Mouse (Mus musculus) embryonic fibroblast, embryonic 13.5 days (primary cell): ENCODE results near the gene Cacnb3. TPM values are rescaled to one million over a fixed set of nuclear protein-coding genes. Genes with fewer than 3 reads are reported as not detected.

Experiments
- H3K27ac ChIP-seq: 2 replicates; pipeline ENCODE4 v1.5.1; 2012; ENCODE audit warnings: low read length, control low read depth, inconsistent platforms; ENCODE audit not compliant: insufficient read depth
- H3K4me1 ChIP-seq: 2 replicates; pipeline ENCODE4 v1.6.1; 2011; ENCODE audit warnings: low read length; ENCODE audit not compliant: control insufficient read depth, insufficient read depth
- H3K4me3 ChIP-seq: 2 replicates; pipeline ENCODE4 v1.5.1; 2011; ENCODE audit warnings: mild to moderate bottlenecking, control low read depth, low read length; ENCODE audit not compliant: insufficient read depth
- CTCF ChIP-seq: IDR thresholded peaks from 2 replicates; pipeline ENCODE4 v1.5.1; 2011; ENCODE audit warnings: mild to moderate bottlenecking, control low read depth, low read length, moderate library complexity, borderline replicate concordance; ENCODE audit not compliant: insufficient read depth
- POLR2A ChIP-seq: IDR thresholded peaks from 2 replicates; pipeline ENCODE4 v1.6.1; 2011; ENCODE audit warnings: low read depth, mild to moderate bottlenecking, control low read depth, low read length, moderate library complexity
- polyA plus RNA-seq: library from polyadenylated mRNA; stranded (reverse); fragments of >200 nt; gene quantifications from 2 replicates; pipeline ENCODE4 v1.2.4, GENCODE M21; 2011; ENCODE audit warnings: low read depth; ENCODE audit not compliant: missing spikeins, insufficient read length

The Cacnb3 gene
- polyA plus RNA-seq, 1 experiment, result 40.5 TPM

- Histone ChIP-seq H3K4me3 (peak overlapping the region; percentile 50), H3K4me1 (no peaks in the 10 kb centered on the region; the same call in 1 of the 2 replicates), H3K27ac (no peak overlapping the region)
- TF ChIP-seq CTCF (no peak), POLR2A (no peak)
These were observed 2.3 kb downstream of the Cacnb3 start for GRCm38 (mm10) chr15:98632921-98633320.

DNA sequence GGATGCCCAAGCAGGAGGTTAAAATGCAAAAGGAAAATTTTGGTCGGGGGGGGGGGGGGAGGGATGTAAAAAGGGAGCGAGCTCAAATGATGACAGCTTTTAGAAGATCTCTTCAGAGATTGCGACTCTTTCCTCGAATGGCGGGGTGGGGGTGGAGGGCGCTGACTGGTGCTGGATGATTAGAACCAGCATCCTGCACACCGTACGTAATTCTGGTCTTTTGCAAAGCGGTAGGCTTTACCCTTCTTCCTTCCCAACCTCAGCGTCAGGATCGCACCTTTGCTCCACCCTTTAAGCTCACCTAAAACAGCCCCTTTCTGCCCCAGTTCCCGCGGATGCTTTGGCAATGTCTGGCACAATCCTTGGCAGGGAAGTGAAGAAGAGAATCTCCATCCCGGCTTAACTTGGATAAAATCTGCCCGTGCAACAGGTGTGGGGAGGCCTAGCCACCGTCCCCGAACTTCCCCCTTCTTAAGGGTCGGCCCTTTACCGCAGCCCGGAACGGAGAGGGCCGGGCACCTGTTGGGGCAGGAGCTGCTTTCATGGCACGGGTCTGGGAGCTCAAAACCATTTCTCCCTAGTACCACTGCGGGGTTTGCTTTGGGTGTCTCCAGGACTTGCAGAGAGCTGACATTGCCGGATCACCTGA is 3.3 kb downstream of the Cacnb3 start:
- no peak overlapping the region for H3K27ac ChIP-seq
- no peaks in the 10 kb centered on the region; the same call in 1 of the 2 replicates for H3K4me1 ChIP-seq
- TF ChIP-seq CTCF, result no peak
- no peak for TF ChIP-seq POLR2A
- peak overlapping the region; percentile 60 for H3K4me3 ChIP-seq

- TF ChIP-seq CTCF (no peak), POLR2A (peak; percentile 74)
- peak overlapping the region; percentile 60 for H3K4me3 ChIP-seq
- no peak overlapping the region for H3K27ac ChIP-seq
- no peaks in the 10 kb centered on the region; the same call in 1 of the 2 replicates for H3K4me1 ChIP-seq
These were observed 4.0 kb downstream of the Cacnb3 start for GRCm38 (mm10) chr15:98634541-98635081.

- Histone ChIP-seq H3K4me3 (peak overlapping the region; percentile 77), H3K4me1 (no peaks in the 10 kb centered on the region; the same call in 1 of the 2 replicates), H3K27ac (no peak overlapping the region)
- TF ChIP-seq CTCF, result no peak
These were observed 4.7 kb downstream of the Cacnb3 start for GRCm38 (mm10) chr15:98635291-98635841.

- no peak overlapping the region for H3K4me3 ChIP-seq
These were observed 5.9 kb downstream of the Cacnb3 start for GRCm38 (mm10) chr15:98636517-98636916.

DNA sequence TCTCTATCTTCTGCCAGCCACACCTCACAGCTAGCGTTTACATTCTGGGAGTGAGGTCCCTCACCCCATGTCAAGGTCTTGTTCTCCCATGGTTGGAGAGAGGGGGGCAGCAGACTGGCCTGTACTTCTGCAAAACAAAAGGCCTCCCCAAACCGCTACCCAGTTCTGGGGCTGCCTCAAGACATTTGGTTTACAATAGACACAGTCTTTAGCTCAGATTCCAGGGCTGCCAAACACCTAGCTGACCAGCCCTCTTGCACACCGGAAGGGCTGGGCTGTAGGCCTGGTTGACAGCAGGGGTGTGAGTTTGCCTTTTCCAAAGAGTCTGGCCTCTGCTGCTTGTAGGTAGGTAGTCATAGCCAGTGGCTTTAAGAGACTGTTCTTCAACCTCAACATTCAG is 6.5 kb downstream of the Cacnb3 start:
- TF ChIP-seq POLR2A (no peak), CTCF (no peak)
- no peaks in the 10 kb centered on the region; the same call in 1 of the 2 replicates for H3K4me1 ChIP-seq
- no peak overlapping the region for H3K4me3 ChIP-seq
- H3K27ac ChIP-seq, result no peak overlapping the region

More at GRCm38 (mm10) chr15:98636517-98636916, 5.9 kb downstream of the Cacnb3 start:
- Histone ChIP-seq H3K4me1 (no peaks in the 10 kb centered on the region; the same call in 1 of the 2 replicates), H3K27ac (no peak overlapping the region)
- TF ChIP-seq POLR2A (no peak), CTCF (no peak)

- H3K4me3 ChIP-seq, result no peak overlapping the region
- no peak overlapping the region for H3K27ac ChIP-seq
- TF ChIP-seq POLR2A (no peak), CTCF (no peak)
- H3K4me1 ChIP-seq, result no peaks in the 10 kb centered on the region
These were observed 9.5 kb downstream of the Cacnb3 start for GRCm38 (mm10) chr15:98640157-98640556.

- no peaks in the 10 kb centered on the region for H3K4me1 ChIP-seq
- TF ChIP-seq POLR2A, result no peak
- no peak for TF ChIP-seq CTCF
These were observed 13.8 kb downstream of the Cacnb3 start for GRCm38 (mm10) chr15:98644406-98644805.

GRCm38 (mm10) chr15:98645057-98646026 is 14.7 kb downstream of the Cacnb3 start:
- Histone ChIP-seq H3K4me3 (no peak overlapping the region), H3K4me1 (no peaks in the 10 kb centered on the region), H3K27ac (no peak overlapping the region)
- TF ChIP-seq POLR2A, result no peak
- TF ChIP-seq CTCF, result no peak

More at GRCm38 (mm10) chr15:98644406-98644805, 13.8 kb downstream of the Cacnb3 start:
- Histone ChIP-seq H3K27ac (no peak overlapping the region), H3K4me3 (no peak overlapping the region)

- Histone ChIP-seq H3K4me3 (no peak overlapping the region), H3K27ac (no peak overlapping the region), H3K4me1 (no peaks in the 10 kb centered on the region)
- TF ChIP-seq POLR2A, result no peak
- TF ChIP-seq CTCF, result no peak
These were observed 16.1 kb downstream of the Cacnb3 start for GRCm38 (mm10) chr15:98646737-98647136.
